Mouse (Mus musculus) gastrocnemius, adult 18-20 months (tissue): ENCODE measurements around the gene Reep3. TPM values are rescaled to one million over a fixed set of nuclear protein-coding genes. Genes with fewer than 3 reads are reported as not detected.

Source experiments
- DNase-seq: peaks from one replicate; pipeline ENCODE4 v3.0.0; 2021; ENCODE audit warnings: low spot score
- total RNA-seq, 2 experiments: library from RNA; stranded (reverse); gene quantifications; 2 replicates each; pipeline ENCODE4 v1.2.3; 2021

The Reep3 gene
- total RNA-seq, 2 experiments from 2014 or later: 10.0 to 11.1 TPM

DNA sequence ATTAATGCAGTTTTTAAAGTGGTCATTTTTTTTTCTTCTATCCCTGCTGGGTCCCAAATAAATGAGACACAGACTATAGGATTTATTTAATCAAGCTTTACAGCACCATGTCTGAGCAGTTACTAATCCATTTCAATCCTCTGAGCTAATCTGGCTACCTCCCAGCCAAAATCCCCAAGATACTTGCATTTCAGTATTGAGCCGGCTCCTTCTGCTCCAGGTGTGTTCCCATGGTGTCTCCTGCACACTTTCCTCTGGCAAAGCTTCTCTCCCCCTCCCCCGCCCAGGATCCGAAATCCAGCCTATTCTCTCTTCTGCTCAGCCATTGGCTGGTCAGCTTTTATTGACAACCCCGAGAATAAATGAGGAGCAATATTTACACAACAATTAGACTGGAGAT lies 122.3 kb downstream of the Reep3 start:
- DNase-seq: no peak

- no peak for DNase-seq
Observed at GRCm38 (mm10) chr10:66973866-66974265, 122.9 kb downstream of the Reep3 start.

GRCm38 (mm10) chr10:66973274-66973673 lies 123.5 kb downstream of the Reep3 start:
- DNase-seq: no peak

DNA sequence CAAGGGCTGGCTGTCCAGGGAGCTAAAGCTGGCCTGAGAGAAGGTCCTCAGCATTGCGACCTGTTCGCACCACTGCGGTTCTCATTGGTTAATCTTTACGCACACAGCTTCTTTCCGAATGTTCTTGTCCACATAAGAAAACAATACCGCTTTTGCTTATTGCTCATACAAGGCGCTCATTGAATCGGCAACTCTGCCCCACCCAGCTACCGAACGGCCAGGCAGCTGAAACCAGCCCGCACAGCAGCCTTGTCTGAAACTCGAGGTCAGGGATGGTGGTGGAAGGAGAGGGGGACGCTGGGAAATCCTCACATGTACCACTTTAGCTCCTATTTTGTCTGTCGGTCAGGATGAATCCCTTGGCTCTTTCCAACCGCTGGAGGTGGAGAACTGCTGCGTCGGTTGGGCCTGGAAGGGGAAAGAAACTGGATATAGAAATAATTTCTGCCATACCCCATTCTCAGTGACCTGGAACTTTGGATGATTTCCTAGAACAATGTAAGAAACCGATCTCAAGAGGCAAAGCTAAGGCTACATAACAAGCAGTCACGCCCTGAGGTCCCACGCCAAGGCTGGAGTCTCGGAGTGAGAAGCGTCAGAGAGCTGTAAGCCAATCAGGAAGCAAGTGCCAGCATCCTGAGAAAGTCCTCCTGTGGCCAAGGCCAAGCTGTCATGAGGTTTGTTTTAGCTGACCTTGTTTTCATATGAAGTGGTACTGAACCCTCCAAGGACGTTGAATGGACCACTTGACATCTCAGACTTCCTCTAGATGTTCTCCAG lies 126.2 kb downstream of the Reep3 start:
- peak; percentile 38 for DNase-seq

GRCm38 (mm10) chr10:66969581-66969980 lies 127.2 kb downstream of the Reep3 start:
- DNase-seq: no peak

- DNase-seq: no peak
Observed at GRCm38 (mm10) chr10:66969081-66969480, 127.7 kb downstream of the Reep3 start.

DNA sequence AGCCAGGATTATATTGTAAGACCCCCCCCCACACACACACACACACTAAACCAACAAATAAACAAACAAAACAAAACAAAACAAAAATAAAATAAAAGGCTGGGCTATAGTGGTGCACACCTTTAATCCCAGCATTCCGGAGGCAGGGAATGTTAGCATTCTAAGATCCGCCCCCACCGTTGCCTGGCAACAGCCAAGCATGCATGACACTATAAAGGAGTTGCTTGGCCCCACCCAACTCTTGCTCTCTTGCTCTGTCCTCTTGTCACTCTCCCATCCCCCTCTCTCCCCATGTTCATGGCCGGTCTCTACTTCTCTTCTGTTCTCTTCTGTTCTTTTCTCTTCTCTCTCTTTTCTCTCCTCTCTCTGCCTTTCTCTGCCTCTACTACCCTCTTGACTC lies 128.2 kb downstream of the Reep3 start:
- DNase-seq: no peak

DNA sequence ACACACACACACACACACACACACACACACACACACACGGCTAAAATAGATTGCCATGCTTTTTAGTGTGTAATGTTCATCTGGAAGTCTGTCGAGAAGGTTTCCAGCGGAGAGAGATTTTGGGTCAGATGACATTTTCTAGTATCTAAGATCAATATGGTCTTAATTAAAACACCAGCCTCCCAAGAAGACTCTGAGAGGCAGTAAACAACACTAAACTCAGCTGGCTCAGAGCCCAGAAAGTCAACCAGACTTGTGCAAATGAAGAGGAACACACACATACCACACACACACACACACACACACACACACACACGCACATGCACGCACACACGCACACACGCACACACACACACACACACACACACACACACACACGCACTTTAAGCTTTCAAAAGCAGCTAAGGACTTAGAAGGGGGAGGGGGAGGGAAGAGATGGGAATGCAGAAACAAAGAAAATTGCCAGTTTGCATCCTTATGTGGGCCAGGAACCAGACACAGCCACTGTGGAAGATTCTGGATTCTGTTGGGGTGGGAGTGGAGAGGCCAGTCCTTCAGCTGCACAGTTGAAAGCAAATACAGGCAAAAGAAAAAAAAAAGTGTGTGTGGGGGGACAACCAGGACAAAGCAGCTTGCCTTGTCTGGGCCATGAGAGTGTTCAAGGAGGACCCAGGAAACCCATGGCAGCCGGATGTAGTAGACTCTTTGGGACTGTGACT lies 130.2 kb downstream of the Reep3 start:
- DNase-seq: no peak

- DNase-seq: no peak
Observed at GRCm38 (mm10) chr10:66960136-66960535, 136.6 kb downstream of the Reep3 start.

Other genes with a start within 250 kb of the Reep3 start
- 10 to 100 TPM; 23.5 to 25.4 TPM for gene Jmjd1c, start 820 bp downstream of the Reep3 start, total RNA-seq
- gene Nrbf2, start 188.4 kb upstream of the Reep3 start, total RNA-seq: 10 to 100 TPM; 13.7 to 14.6 TPM